In genomic region chr11:105684747-105685146, GRCm38 (mm10) we compare ENCODE assay signal across 24 mouse cellular contexts.
A peak's percentile ranks its signal among the peaks of the same experiment; 100 is the strongest.
DNase-seq lines count a peak whose midpoint lies in the region; ATAC-seq and TF ChIP-seq lines count a peak whose summit lies in the region.
"Had no signal": no experiment of that assay in that cellular context is flagged by ENCODE, and none has a peak within 500 bp of the region (broad histone marks: within the 10 kb centered on the region; RNA-seq: fewer than 3 reads in every experiment).

No protein-coding gene starts in this region.

- H3K27me3 ChIP-seq in heart, adult 2 months (ENCODE audit: control insufficient read depth, insufficient read depth, low read length): no peaks in the 10 kb centered on the region
- H3K27me3 ChIP-seq in liver, adult 2 months (ENCODE audit: control insufficient read depth, insufficient read depth, low read length): no peaks in the 10 kb centered on the region
- no peaks in the 10 kb centered on the region for H3K27me3 ChIP-seq in liver, embryonic 12.5 days (replicated peaks)
- H3K27me3 ChIP-seq in stomach, postnatal 0 days (ENCODE audit: control insufficient read depth, insufficient read depth, low read length): no peaks in the 10 kb centered on the region
- H3K27me3 ChIP-seq: embryonic facial prominence, embryonic 12.5 days; heart, embryonic 12.5 days; hindbrain, embryonic 13.5 days; limb, embryonic 12.5 days; liver, embryonic 13.5 days; neural tube, embryonic 15.5 days had no signal

- no peak for DNase-seq in heart, adult 2 months
- no peak for DNase-seq in heart, postnatal 10 days
- peak; percentile 13 for DNase-seq in liver, adult 2 months (ENCODE audit: extremely low read depth, low read depth, low spot score)
- peak; percentile 15 for DNase-seq in A20 (ENCODE audit: low read depth, low spot score)
- DNase-seq in stomach, postnatal 0 days (ENCODE audit: low spot score): no peak
- no peak for DNase-seq in cerebellum, adult 9-10 months
- DNase-seq: cerebellum, adult 11-12 months; cerebellum, postnatal 25 days; kidney, adult 18-20 months; liver, embryonic 13.5 days; lung, adult 2 months; right cerebral cortex, adult 18-20 months; right cerebral cortex, postnatal 4 days; thymus, adult 2 months; thymus, postnatal 4 days had no signal

- H3K9ac ChIP-seq in heart, adult 2 months (ENCODE audit: low read depth, low read length): no peak overlapping the region
- no peak overlapping the region for H3K9ac ChIP-seq in liver, adult 2 months (ENCODE audit: low read depth, low read length)
- no peak overlapping the region for H3K9ac ChIP-seq in liver, embryonic 12.5 days
- H3K9ac ChIP-seq in stomach, postnatal 0 days (ENCODE audit: low read length): no peak overlapping the region
- H3K9ac ChIP-seq: embryonic facial prominence, embryonic 12.5 days; heart, embryonic 12.5 days; hindbrain, embryonic 13.5 days; limb, embryonic 12.5 days; liver, embryonic 13.5 days; neural tube, embryonic 15.5 days had no signal

- H3K4me2 ChIP-seq in liver, embryonic 12.5 days: no peak overlapping the region
- no peak overlapping the region for H3K4me2 ChIP-seq in stomach, postnatal 0 days (replicated peaks; ENCODE audit: low read depth)
- H3K4me2 ChIP-seq: embryonic facial prominence, embryonic 12.5 days; heart, embryonic 12.5 days; hindbrain, embryonic 13.5 days; limb, embryonic 12.5 days; liver, embryonic 13.5 days; neural tube, embryonic 15.5 days had no signal

- peaks cover 1% of the 10 kb centered on the region; the same call in 1 of the 2 replicates for H3K4me1 ChIP-seq in heart, adult 2 months (ENCODE audit: control insufficient read depth, insufficient read depth, low read length)
- H3K4me1 ChIP-seq in liver, adult 2 months (ENCODE audit: control insufficient read depth, insufficient read depth, low read length): no peaks in the 10 kb centered on the region
- H3K4me1 ChIP-seq in liver, embryonic 12.5 days: no peaks in the 10 kb centered on the region
- no peaks in the 10 kb centered on the region for H3K4me1 ChIP-seq in stomach, postnatal 0 days (replicated peaks; ENCODE audit: control insufficient read depth, insufficient read depth)
- H3K4me1 ChIP-seq: embryonic facial prominence, embryonic 12.5 days; hindbrain, embryonic 13.5 days; limb, embryonic 12.5 days; liver, embryonic 13.5 days; neural tube, embryonic 15.5 days had no signal

- TF ChIP-seq POLR2A in heart, adult 2 months (IDR thresholded peaks at IDR 0.05; ENCODE audit: insufficient read depth, low read depth, low read length): no peak
- no peak for TF ChIP-seq POLR2A in liver, adult 2 months (IDR thresholded peaks at IDR 0.05; ENCODE audit: extremely low read depth, insufficient read depth, low read length)

- H3K79me2 ChIP-seq in heart, adult 2 months (replicated peaks; ENCODE audit: control insufficient read depth, insufficient read depth, low read length): no peaks in the 10 kb centered on the region
- H3K79me2 ChIP-seq in liver, adult 2 months (ENCODE audit: control insufficient read depth, insufficient read depth, low read length): no peaks in the 10 kb centered on the region

- TF ChIP-seq CTCF in heart, adult 2 months (IDR thresholded peaks at IDR 0.05): peak; percentile 56
- no peak for TF ChIP-seq CTCF in liver, adult 2 months (IDR thresholded peaks at IDR 0.05; ENCODE audit: low read depth, low read length)
- peak; percentile 44 for TF ChIP-seq CTCF in stomach, postnatal 0 days (IDR thresholded peaks at IDR 0.05; ENCODE audit: low read depth)

- no peak overlapping the region for H3K4me3 ChIP-seq in heart, adult 2 months
- H3K4me3 ChIP-seq in liver, adult 2 months (ENCODE audit: insufficient read depth, low read depth, low read length): no peak overlapping the region
- H3K4me3 ChIP-seq in liver, embryonic 12.5 days: no peak overlapping the region
- no peak overlapping the region for H3K4me3 ChIP-seq in stomach, postnatal 0 days (ENCODE audit: low read depth, low read length)
- H3K4me3 ChIP-seq: embryonic facial prominence, embryonic 12.5 days; heart, embryonic 12.5 days; hindbrain, embryonic 13.5 days; limb, embryonic 12.5 days; liver, embryonic 13.5 days; neural tube, embryonic 15.5 days had no signal

- ATAC-seq in liver, embryonic 12.5 days: no peak
- ATAC-seq in stomach, postnatal 0 days (ENCODE audit: low FRiP score, low TSS enrichment): no peak
- ATAC-seq: inflammation-experienced regulatory T-cells, adult 6 months; midbrain, embryonic 16.5 days had no signal

- no peaks in the 10 kb centered on the region for H3K9me3 ChIP-seq in liver, embryonic 12.5 days (replicated peaks)
- no peaks in the 10 kb centered on the region for H3K9me3 ChIP-seq in stomach, postnatal 0 days (ENCODE audit: control insufficient read depth, low read length)
- H3K9me3 ChIP-seq: embryonic facial prominence, embryonic 12.5 days; heart, embryonic 12.5 days; hindbrain, embryonic 13.5 days; limb, embryonic 12.5 days; liver, embryonic 13.5 days; neural tube, embryonic 15.5 days had no signal

- H3K36me3 ChIP-seq in heart, adult 2 months (ENCODE audit: control insufficient read depth, insufficient read depth, low read length): no peaks in the 10 kb centered on the region
- H3K36me3 ChIP-seq in liver, adult 2 months (ENCODE audit: control insufficient read depth, insufficient read depth, low read length): no peaks in the 10 kb centered on the region
- no peaks in the 10 kb centered on the region for H3K36me3 ChIP-seq in liver, embryonic 12.5 days
- no peaks in the 10 kb centered on the region for H3K36me3 ChIP-seq in stomach, postnatal 0 days (ENCODE audit: control insufficient read depth, insufficient read depth, low read length)
- H3K36me3 ChIP-seq: embryonic facial prominence, embryonic 12.5 days; limb, embryonic 12.5 days; liver, embryonic 13.5 days; neural tube, embryonic 15.5 days had no signal

- intact Hi-C loops in heart, adult 2 months (cut with DNase I): loop anchor here (5.0 kb wide), 1 partner anchor 173 kb away; no protein-coding TSS in a partner anchor
- intact Hi-C loops in heart, postnatal 10 days (cut with DNase I): loop anchor here (2.0 to 5.0 kb wide), 2 partner anchors 173 to 226 kb away; no protein-coding TSS in a partner anchor

- no peak for TF ChIP-seq EP300 in heart, adult 2 months (IDR thresholded peaks at IDR 0.05; ENCODE audit: insufficient read depth, low read depth, low read length)
- TF ChIP-seq EP300 in stomach, postnatal 0 days (optimal IDR thresholded peaks at IDR 0.05): no peak

- H3K27ac ChIP-seq in heart, adult 2 months: no peak overlapping the region
- no peak overlapping the region for H3K27ac ChIP-seq in liver, adult 2 months (replicated peaks; ENCODE audit: insufficient read depth, low read depth, low read length)
- no peak overlapping the region for H3K27ac ChIP-seq in liver, embryonic 12.5 days
- H3K27ac ChIP-seq in stomach, postnatal 0 days (replicated peaks): no peak overlapping the region
- H3K27ac ChIP-seq: embryonic facial prominence, embryonic 12.5 days; hindbrain, embryonic 13.5 days; limb, embryonic 12.5 days; liver, embryonic 13.5 days; macrophage; neural tube, embryonic 15.5 days had no signal

Comparison
In these comparisons a context has a peak if more than half of its experiments do, and no peak if none do; other contexts are left out.
1. DNase-seq: peak in liver, adult 2 months (single experiment) and A20 (single experiment); none in heart, adult 2 months (0 of 2), heart, postnatal 10 days (0 of 2), stomach, postnatal 0 days (single experiment) and cerebellum, adult 9-10 months (single experiment).